Mouse (Mus musculus) MEL (cell line): Measurements from ENCODE around the gene Selenoo. TPM values are rescaled to one million over a fixed set of nuclear protein-coding genes. Genes with fewer than 3 reads are reported as not detected.

Experiments used
- DNase-seq: peaks from one replicate; pipeline ENCODE4 v3.0.0; 2011; ENCODE audit warnings: low read depth, low spot score
- H3K27ac ChIP-seq: 2 replicates; pipeline ENCODE4 v1.5.1; 2012; ENCODE audit warnings: low read depth, mild to moderate bottlenecking, control low read depth, low read length, moderate library complexity; ENCODE audit not compliant: control insufficient read depth
- H3K27me3 ChIP-seq, 2 experiments: fragments of 150-350 bp in 1 of 2; sonication (generic) in 1 of 2; 2 replicates each; pipeline ENCODE4 v1.6.1; 2012; ENCODE audit warnings: low read length in 2 of 2, mild to moderate bottlenecking in 2 of 2, improper control_type of control experiment in 1 of 2, moderate library complexity in 1 of 2; ENCODE audit not compliant: insufficient read depth in 2 of 2, control insufficient read depth in 1 of 2
- H3K36me3 ChIP-seq, 2 experiments: 2 replicates each; pipeline ENCODE4 v1.6.1; 2012 to 2014; ENCODE audit warnings: low read length in 2 of 2, improper control_type of control experiment in 1 of 2, inconsistent platforms in 1 of 2, mild to moderate bottlenecking in 1 of 2; ENCODE audit not compliant: insufficient read depth in 2 of 2, control insufficient read depth in 1 of 2
- H3K4me1 ChIP-seq, 2 experiments: fragments of 150-350 bp in 1 of 2; sonication (generic) in 1 of 2; 2 replicates each; pipeline ENCODE4 v1.6.1; 2012; ENCODE audit warnings: low read length in 2 of 2, improper control_type of control experiment in 1 of 2, mild to moderate bottlenecking in 1 of 2; ENCODE audit not compliant: insufficient read depth in 2 of 2, control insufficient read depth in 1 of 2
- H3K4me3 ChIP-seq, 2 experiments: fragments of 150-350 bp in 1 of 2; sonication (generic) in 1 of 2; 2 replicates each; pipeline ENCODE4 v1.5.1; 2012; ENCODE audit warnings: low read depth in 2 of 2, low read length in 2 of 2, mild to moderate bottlenecking in 2 of 2, moderate library complexity in 2 of 2, control low read depth in 1 of 2, improper control_type of control experiment in 1 of 2; ENCODE audit not compliant: control insufficient read depth in 1 of 2, insufficient read depth in 1 of 2
- H3K79me2 ChIP-seq: 2 replicates; pipeline ENCODE4 v1.6.1; 2012; ENCODE audit warnings: mild to moderate bottlenecking, low read length, moderate library complexity; ENCODE audit not compliant: control insufficient read depth, poor library complexity, insufficient read depth
- H3K9ac ChIP-seq: 2 replicates; pipeline ENCODE4 v1.6.1; 2012; ENCODE audit warnings: low read depth, mild to moderate bottlenecking, control low read depth, low read length, moderate library complexity; ENCODE audit not compliant: control insufficient read depth, poor library complexity, severe bottlenecking
- H3K9me3 ChIP-seq: fragments of 150-350 bp; sonication (generic); replicated peaks from 2 replicates; pipeline ENCODE4 v1.6.1; 2012; ENCODE audit warnings: mild to moderate bottlenecking, low read length, improper control_type of control experiment, moderate library complexity; ENCODE audit not compliant: insufficient read depth
- CHD1 ChIP-seq: IDR thresholded peaks from 2 replicates; pipeline ENCODE4 v1.6.1; 2012; ENCODE audit warnings: low read depth, mild to moderate bottlenecking, inconsistent platforms, low read length, improper control_type of control experiment
- CHD2 ChIP-seq: IDR thresholded peaks from 2 replicates; pipeline ENCODE4 v1.6.1; 2011; ENCODE audit warnings: low read length, improper control_type of control experiment
- CTCF ChIP-seq, 3 experiments: IDR thresholded peaks in 2 of 3; conservative IDR thresholded peaks in 1 of 3; 2 replicates each; pipeline ENCODE4 v1.5.1; 2011 to 2012; ENCODE audit warnings: low read length in 3 of 3, low read depth in 2 of 3, mild to moderate bottlenecking in 2 of 3, improper control_type of control experiment in 1 of 3, inconsistent platforms in 1 of 3, mixed read lengths in 1 of 3, moderate library complexity in 1 of 3; ENCODE audit not compliant: control insufficient read depth in 1 of 3, insufficient read depth in 1 of 3, poor library complexity in 1 of 3, severe bottlenecking in 1 of 3
- E2F4 ChIP-seq: IDR thresholded peaks from 2 replicates; pipeline ENCODE4 v1.6.1; 2011; ENCODE audit warnings: low read depth, low read length, improper control_type of control experiment, borderline replicate concordance
- GATA1 ChIP-seq: IDR thresholded peaks from 2 replicates; pipeline ENCODE4 v1.6.1; 2011; ENCODE audit warnings: low read depth, low read length, improper control_type of control experiment
- KAT2A ChIP-seq: conservative IDR thresholded peaks from 2 replicates; pipeline ENCODE4 v1.6.1; 2012; ENCODE audit warnings: low read depth, low read length, improper control_type of control experiment, inconsistent platforms
- MAFK ChIP-seq: IDR thresholded peaks from 2 replicates; pipeline ENCODE4 v1.6.1; 2011; ENCODE audit warnings: low read depth, mild to moderate bottlenecking, low read length, improper control_type of control experiment, borderline replicate concordance
- MAZ ChIP-seq: IDR thresholded peaks from 2 replicates; pipeline ENCODE4 v1.6.1; 2012; ENCODE audit warnings: low read depth, mild to moderate bottlenecking, inconsistent platforms, low read length, improper control_type of control experiment
- MEF2A ChIP-seq: IDR thresholded peaks from 2 replicates; pipeline ENCODE4 v1.6.1; 2014; ENCODE audit warnings: low read depth, mild to moderate bottlenecking, inconsistent platforms, low read length, improper control_type of control experiment; ENCODE audit not compliant: poor library complexity, insufficient replicate concordance, severe bottlenecking; ENCODE audit errors: extremely low read depth
- MXI1 ChIP-seq: IDR thresholded peaks from 2 replicates; pipeline ENCODE4 v1.6.1; 2011; ENCODE audit warnings: mild to moderate bottlenecking, low read depth, low read length, improper control_type of control experiment
- MYB ChIP-seq: IDR thresholded peaks from 2 replicates; pipeline ENCODE4 v1.6.1; 2011; ENCODE audit warnings: mild to moderate bottlenecking, low read depth, low read length, improper control_type of control experiment
- MYC ChIP-seq: IDR thresholded peaks from 2 replicates; pipeline ENCODE4 v1.6.1; 2011; ENCODE audit warnings: low read depth, mild to moderate bottlenecking, low read length, improper control_type of control experiment, moderate library complexity
- NRF1 ChIP-seq: IDR thresholded peaks from 2 replicates; pipeline ENCODE4 v1.6.1; 2014; ENCODE audit warnings: low read depth, mild to moderate bottlenecking, inconsistent platforms, low read length, improper control_type of control experiment, moderate library complexity; ENCODE audit not compliant: poor library complexity, insufficient read depth, severe bottlenecking
- POLR2AphosphoS2 ChIP-seq: IDR thresholded peaks from 2 replicates; pipeline ENCODE4 v1.6.1; 2011; ENCODE audit warnings: low read length, improper control_type of control experiment
- RCOR1 ChIP-seq: IDR thresholded peaks from 2 replicates; pipeline ENCODE4 v1.6.1; 2012; ENCODE audit warnings: low read depth, mild to moderate bottlenecking, inconsistent platforms, low read length, improper control_type of control experiment
- TAL1 ChIP-seq: IDR thresholded peaks from 2 replicates; pipeline ENCODE4 v1.6.1; 2012; ENCODE audit warnings: mild to moderate bottlenecking, inconsistent platforms, low read length, moderate library complexity, mixed read lengths
- TBP ChIP-seq: IDR thresholded peaks from 2 replicates; pipeline ENCODE4 v1.8.0; 2011; ENCODE audit warnings: low read depth, low read length, improper control_type of control experiment
- TCF12 ChIP-seq: IDR thresholded peaks from 2 replicates; pipeline ENCODE4 v1.6.1; 2014; ENCODE audit warnings: low read depth, mild to moderate bottlenecking, inconsistent platforms, low read length, improper control_type of control experiment, moderate library complexity
- UBTF ChIP-seq: IDR thresholded peaks from 2 replicates; pipeline ENCODE4 v1.6.1; 2012; ENCODE audit warnings: low read depth, mild to moderate bottlenecking, inconsistent platforms, low read length, improper control_type of control experiment, moderate library complexity, borderline replicate concordance; ENCODE audit not compliant: insufficient read depth
- ZC3H11A ChIP-seq: IDR thresholded peaks from 2 replicates; pipeline ENCODE4 v1.6.1; 2012; ENCODE audit warnings: low read depth, mild to moderate bottlenecking, inconsistent platforms, low read length, improper control_type of control experiment
- ZNF384 ChIP-seq: IDR thresholded peaks from 2 replicates; pipeline ENCODE4 v1.6.1; 2012; ENCODE audit warnings: low read depth, mild to moderate bottlenecking, inconsistent platforms, low read length, improper control_type of control experiment
- polyA plus RNA-seq, 2 experiments: library from polyadenylated mRNA; stranded (reverse) in 1 of 2; unstranded in 1 of 2; fragments of >175 nt in 1 of 2; fragments of >200 nt in 1 of 2; gene quantifications; 2 replicates each; pipeline versions ENCODE4 v1.2.1 to v1.2.4; 2012; ENCODE audit warnings: low replicate concordance in 2 of 2, low read depth in 1 of 2; ENCODE audit not compliant: insufficient read length in 2 of 2, insufficient read depth in 1 of 2, missing spikeins in 1 of 2
- total RNA-seq: library from RNA; depleted of rRNA; stranded (reverse); fragments of 300-350 nt; gene quantifications from 2 replicates; pipeline ENCODE4 v1.2.3, GENCODE M21; 2012

Gene Selenoo
- total and polyA plus RNA-seq, 3 experiments, result 16.6 to 17.3 TPM; not detected in 1

GRCm38 (mm10) chr15:89140048-89140658 lies 51.3 kb downstream of the Selenoo start:
- H3K79me2 ChIP-seq, result no peaks in the 10 kb centered on the region
- no peaks in the 10 kb centered on the region for H3K4me1 ChIP-seq
- no peaks in the 10 kb centered on the region for H3K9me3 ChIP-seq
- no peaks in the 10 kb centered on the region; a peak in 1 of 4 replicates for H3K27me3 ChIP-seq
- H3K9ac ChIP-seq, result no peak overlapping the region
- DNase-seq, result no peak
- H3K4me3 ChIP-seq, result no peak overlapping the region
- TF ChIP-seq TAL1 (no peak), POLR2AphosphoS2 (no peak)
- H3K36me3 ChIP-seq, result no peaks in the 10 kb centered on the region
- H3K27ac ChIP-seq, result no peak overlapping the region

GRCm38 (mm10) chr15:89140659-89141252 lies 51.9 kb downstream of the Selenoo start, which contains the start of gene Mapk12:
Gene Mapk12, minus strand, starts transcription at chr15:89140703.
- Histone ChIP-seq H3K4me1 (no peaks in the 10 kb centered on the region), H3K9me3 (no peaks in the 10 kb centered on the region), H3K27ac (no peak within 1 kb of the TSS), H3K79me2 (no peaks in the 10 kb centered on the region), H3K4me3 (no peak within 1 kb of the TSS)
- no peak for DNase-seq
- TF ChIP-seq MXI1 (no peak), CHD1 (no peak), CTCF (IDR thresholded peaks at IDR 0.05 in 2 of 3, conservative IDR thresholded peaks at IDR 0.05 in 1 of 3; ENCODE audit: control insufficient read depth in 1 of 3, insufficient read depth in 1 of 3, low read depth in 2 of 3, low read length in 3 of 3, poor library complexity in 1 of 3, severe bottlenecking in 1 of 3) (no peak), MYC (no peak), MEF2A (no peak), UBTF (no peak), RCOR1 (no peak), TAL1 (no peak), GATA1 (no peak), E2F4 (no peak), ZNF384 (no peak), MAZ (no peak), MAFK (no peak), MYB (no peak), CHD2 (no peak), TCF12 (no peak), ZC3H11A (no peak), KAT2A (no peak), NRF1 (no peak), TBP (no peak)
- TF ChIP-seq, all 39 proteins: peak for 0
- no peak within 1 kb of the TSS for H3K9ac ChIP-seq
- no peaks in the 10 kb centered on the region for H3K36me3 ChIP-seq
- H3K27me3 ChIP-seq, result no peaks in the 10 kb centered on the region; a peak in 1 of 4 replicates
